Mouse (Mus musculus) left cerebral cortex, adult 8-10 months (tissue): ENCODE measurements at regions not wholly inside any gene's neighbourhood (a gene's known extent, or its start where the extent isn't known, plus 50 kb on each side); places are given as distances from the start of the nearest gene placed in this dataset.

ENCODE experiments used
- DNase-seq, 2 experiments: peaks; one replicate each; pipeline ENCODE4 v3.0.0; 2022; ENCODE audit warnings: low spot score in 2 of 2

- no peak for DNase-seq
Observed at GRCm38 (mm10) chr15:69632306-69632705, 3131.6 kb upstream of the Lrrc6 start.

GRCm38 (mm10) chr15:69617998-69618397 is 3117.3 kb upstream of the Lrrc6 start:
- DNase-seq = no peak

- DNase-seq = no peak
Observed at GRCm38 (mm10) chr15:69614048-69614447, 3113.3 kb upstream of the Lrrc6 start.

DNA sequence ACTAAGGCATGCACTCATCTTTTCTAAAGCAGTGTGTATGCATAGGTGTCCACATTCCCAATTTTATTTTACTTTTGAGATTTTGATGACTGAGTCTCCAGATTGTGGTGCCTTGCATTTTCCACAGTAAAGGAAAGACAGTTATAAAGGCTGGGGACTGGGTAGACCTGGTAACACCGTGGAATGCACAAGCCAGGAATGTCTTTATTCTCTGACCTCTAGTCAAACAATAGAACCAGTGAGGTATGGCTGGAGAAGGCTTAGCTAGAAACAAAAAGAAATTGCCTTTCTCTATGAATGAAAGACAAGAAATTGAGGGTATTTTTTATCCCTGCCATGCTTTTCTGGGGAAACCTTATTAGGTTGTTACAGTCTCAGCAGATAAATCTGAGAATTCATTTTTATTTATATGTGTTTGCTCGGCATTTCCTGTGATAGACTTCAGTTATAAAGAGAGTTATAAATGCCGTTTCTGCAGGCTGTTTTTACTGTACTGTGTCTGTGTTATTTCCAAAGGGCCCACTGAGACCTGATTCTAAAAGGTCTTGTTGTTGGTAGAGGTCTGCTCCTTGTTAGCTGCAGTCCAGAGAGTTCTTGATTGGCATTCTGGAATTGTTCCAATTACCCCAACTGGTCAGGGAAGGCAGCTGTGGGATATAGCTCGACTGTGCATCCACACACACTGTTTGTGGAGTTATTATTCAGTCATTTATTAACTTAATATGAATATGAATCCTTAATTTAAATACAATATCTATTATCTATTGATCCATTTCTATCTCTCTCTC is 3090.7 kb upstream of the Lrrc6 start:
- DNase-seq = no peak

GRCm38 (mm10) chr15:69588084-69588483 is 3087.4 kb upstream of the Lrrc6 start:
- no peak for DNase-seq

GRCm38 (mm10) chr15:69576742-69577141 is 3076.0 kb upstream of the Lrrc6 start:
- DNase-seq = no peak

DNA sequence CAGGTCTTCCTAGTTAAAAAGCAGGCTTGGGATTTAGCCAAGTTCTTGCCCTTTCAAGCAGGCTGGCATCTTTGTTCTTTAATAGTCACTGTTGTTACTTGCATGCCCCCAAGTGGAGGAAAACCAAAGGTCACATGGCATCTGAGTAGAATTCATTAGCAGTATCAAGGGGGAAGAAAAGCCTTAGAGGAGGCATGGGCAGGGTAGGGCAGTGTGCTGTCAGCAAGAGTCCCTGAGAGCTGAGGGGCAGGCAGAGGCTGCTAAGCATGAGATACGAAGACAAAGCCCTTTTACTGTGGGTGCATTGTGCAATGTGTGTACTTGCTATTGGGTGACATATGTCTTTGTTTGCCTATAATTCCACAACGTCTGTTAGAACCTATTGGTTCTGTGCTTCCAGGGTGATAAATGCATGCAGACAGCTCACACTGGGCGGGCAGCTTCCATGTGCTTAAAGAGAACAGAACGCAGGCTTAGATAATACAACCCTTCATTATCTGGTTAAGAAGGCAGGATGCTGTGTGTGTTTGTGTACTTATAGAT is 3075.0 kb upstream of the Lrrc6 start:
- DNase-seq = no peak

DNA sequence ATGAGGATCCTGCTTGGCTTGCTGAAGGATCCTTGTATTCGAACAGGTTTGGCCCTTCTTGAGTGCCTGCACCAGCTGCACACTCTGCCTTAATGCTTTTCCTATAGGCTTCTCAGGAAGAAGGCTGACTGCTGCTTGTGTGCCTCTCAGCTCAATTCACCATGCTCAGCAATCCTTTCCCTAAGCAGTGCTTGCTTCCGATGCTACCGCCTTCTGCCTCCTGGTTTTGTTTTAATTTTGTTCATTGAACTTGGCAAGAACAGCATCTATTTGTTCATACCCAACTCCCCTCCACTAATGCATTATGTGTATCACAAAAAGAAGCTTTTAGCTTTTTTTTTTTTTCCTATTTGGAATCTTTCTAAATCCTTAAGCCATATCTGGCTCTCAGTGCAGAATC is 3053.5 kb upstream of the Lrrc6 start:
- peak in 1 of 2 experiments; percentile 4 for DNase-seq

DNA sequence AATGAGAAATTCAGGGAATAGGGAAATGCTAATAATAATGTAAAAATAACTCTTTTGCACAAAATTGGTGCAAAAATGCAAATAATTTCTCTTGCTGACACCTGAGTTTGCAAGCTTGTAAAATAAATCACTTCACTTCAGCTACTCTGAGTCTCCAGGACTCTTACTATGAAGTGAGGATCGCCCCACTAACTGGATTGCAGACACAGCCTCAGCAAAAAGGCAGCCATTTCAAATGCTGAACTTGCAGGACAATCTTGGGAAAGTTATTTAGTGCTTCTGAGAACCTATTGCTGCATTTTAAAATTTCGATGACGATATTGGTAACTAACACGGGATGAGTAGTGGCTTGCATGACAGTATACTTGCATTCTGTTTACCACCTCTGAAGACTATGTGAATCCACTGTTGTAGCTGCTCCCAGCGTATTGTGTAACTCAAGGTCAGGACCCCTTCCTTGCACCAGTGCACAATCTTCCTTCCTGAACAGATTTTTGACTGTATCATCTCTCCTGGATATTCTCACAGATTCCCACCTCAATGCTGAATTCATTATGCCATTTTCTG is 3051.4 kb upstream of the Lrrc6 start:
- no peak for DNase-seq

- no peak for DNase-seq
Observed at GRCm38 (mm10) chr15:69551012-69551411, 3050.3 kb upstream of the Lrrc6 start.

DNA sequence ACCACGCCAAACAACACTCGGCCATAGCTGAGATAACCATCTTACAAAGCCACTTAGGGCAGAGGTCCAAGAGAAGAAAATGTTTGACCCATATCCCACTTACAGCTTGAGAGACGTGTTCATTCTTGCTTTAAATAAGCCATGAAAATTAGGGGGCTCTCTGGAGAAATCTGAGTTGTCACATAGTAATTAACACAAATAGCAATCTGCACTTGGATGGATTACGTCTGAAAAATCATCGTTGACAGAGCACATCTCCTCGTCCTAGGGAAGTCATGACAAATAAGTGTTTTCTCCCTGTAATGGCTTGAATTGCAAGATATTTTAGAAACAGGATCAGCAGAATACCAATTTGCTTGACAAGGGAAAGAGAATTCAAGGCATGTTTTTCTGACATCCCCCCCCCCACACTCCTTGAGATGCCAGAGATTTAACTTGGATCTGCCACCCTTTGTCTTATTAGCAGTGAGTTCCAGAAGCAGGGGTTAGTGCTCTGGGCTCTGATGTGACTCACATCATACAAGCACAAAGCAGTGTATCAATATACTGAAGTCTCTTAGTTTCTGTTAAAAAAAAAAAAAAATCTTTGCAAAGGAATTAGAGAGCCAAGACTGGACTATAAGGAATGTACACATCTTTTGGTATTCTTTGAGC is 3025.9 kb upstream of the Lrrc6 start:
- no peak for DNase-seq

DNA sequence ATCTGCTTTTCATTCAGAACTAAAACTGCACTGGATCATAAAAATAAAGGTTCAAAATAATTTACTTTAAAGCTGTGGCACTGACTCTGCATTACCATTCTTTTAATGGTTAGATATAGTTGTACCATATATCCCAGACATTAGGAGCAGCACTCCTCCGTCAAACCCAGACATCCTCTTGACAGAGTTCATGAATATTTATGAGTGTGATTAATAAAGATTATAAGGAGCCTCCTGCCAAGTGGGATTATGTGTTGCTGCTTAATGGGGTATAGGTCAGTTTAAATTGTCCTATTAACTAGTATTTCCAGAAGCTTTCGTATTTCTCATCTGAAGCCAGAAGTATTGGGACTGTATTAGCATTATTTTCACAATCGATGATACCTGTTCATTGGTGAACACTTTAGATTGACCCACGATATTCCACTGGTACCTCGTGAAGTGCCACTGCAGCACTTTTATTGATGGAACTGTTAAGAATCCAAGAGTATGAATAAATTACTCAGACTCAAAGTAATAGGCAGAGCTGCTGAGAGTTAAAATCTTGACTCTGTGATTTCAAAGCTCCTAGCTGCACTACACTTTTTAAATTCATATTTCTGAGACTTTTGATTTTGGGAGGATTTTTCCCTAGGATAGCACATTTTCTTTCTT is 2983.8 kb upstream of the Lrrc6 start:
- DNase-seq = no peak

DNA sequence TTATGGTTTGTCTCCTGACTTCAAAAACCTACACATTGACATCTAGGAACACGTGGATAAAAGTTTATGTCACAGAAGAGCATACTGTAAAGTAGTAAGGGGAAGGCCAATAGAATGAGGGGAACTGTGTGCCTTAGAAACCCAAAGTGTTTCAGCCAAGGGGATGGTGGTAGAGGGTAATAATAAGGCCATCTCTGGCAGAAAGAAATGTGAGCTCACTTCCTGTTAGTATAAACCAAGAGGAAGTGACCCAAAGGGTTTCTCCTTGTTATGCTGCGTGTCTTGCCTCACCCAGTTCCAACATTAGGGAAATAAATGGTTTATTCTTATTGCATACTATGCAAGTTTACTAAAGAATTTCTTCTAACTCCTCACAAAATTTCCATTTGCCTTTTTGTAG is 2982.4 kb upstream of the Lrrc6 start:
- no peak for DNase-seq

DNA sequence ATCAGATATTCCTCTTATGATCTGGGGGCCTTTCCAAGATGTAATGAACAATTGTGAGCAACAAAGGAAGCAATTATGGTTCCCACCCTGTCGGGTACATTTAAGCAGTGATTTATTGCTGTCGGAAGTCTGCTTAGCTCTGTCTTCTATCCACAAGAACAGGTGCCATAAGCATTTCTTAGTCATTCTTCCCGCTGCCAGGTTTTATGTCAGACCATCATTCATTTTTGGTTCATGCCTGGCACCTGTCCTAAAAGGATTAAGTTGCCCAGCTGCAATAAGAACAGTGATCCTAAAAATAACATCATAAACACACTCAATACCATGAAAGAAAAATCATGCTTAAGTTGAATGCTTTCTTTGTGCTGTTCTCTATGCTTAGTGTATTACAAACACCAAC is 2980.4 kb upstream of the Lrrc6 start:
- no peak for DNase-seq

DNA sequence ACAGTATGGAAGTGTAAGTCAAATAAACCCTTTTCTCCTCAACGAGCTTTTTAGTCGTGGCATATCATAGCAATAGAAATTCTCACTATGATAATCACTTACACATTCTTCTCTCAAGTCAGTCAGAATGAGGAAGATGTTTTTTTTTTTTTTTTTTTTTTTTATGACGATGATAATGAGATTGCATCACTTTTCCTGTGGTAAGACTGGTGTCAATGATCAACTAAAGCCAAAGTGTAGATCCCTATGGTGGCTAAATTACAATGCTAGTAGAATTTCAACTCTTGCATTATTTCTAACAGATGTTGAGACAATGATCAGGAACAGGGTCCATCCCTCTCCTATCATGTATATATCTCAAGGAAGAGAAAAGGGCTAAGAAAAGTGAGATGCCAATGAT is 2976.3 kb upstream of the Lrrc6 start:
- no peak for DNase-seq

DNA sequence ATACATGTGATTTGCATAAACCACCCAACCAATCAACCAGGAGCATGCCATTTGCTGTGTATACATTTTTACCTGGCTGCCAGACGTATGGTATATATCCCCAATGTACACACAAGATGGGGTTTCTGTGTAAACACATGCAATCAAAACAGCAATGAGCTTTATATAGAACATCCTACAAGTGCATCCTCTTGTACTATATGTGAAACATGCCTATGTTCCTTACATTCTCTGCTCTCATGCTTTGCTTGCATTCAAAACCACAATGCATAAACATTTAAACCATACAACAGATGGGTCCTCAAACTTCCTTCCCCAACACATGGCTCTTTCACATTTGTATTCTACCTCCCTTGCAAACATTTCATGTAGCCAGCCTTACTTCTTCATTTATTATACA is 2968.9 kb upstream of the Lrrc6 start:
- no peak for DNase-seq

DNA sequence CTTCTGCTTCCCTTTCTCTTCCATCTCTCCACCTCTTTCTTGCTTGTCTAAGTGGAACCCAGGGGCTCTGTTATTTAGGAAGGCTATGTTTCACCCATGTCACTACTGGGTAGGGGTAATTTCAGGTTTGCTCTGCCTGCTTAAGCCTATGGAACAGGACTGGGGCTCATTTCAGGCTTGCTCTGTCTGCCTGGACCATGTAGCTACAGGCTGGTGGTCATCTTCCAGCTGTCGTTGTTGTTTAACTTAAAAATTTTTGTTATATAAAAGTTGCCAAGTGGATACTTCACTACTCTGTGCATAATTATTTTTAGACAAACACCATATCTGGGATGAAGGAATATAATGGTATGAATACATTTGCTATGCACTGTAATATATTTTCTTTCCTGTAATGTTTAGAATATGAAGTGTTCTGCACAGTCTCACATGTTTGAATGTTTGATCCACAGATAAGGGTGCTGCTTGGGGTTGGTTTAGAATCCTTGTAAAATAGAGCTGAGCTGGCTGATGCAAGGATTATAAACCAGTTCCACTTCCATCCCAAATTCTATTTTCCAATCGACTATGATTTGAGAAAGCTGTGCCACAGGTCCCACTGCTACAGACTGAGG is 2960.0 kb upstream of the Lrrc6 start:
- DNase-seq = no peak

DNA sequence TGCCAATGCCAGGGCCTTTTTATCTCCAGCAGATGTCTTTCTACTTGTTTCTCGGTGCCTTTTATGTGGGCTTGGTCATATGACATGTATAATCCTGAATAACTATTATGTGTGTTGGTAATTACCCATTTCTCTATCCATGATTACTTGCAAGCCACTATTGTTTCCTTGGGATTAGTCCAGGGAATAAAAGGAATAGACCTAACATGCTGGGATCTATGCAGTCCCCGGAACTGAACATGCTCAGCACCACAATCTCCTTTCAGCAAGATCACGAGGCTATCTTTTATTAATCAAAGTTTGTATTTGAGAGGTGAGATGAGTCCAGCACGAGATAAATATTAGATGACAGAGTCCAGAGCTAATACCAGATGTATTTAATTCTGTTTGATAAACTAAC is 2956.8 kb upstream of the Lrrc6 start:
- DNase-seq = no peak

DNA sequence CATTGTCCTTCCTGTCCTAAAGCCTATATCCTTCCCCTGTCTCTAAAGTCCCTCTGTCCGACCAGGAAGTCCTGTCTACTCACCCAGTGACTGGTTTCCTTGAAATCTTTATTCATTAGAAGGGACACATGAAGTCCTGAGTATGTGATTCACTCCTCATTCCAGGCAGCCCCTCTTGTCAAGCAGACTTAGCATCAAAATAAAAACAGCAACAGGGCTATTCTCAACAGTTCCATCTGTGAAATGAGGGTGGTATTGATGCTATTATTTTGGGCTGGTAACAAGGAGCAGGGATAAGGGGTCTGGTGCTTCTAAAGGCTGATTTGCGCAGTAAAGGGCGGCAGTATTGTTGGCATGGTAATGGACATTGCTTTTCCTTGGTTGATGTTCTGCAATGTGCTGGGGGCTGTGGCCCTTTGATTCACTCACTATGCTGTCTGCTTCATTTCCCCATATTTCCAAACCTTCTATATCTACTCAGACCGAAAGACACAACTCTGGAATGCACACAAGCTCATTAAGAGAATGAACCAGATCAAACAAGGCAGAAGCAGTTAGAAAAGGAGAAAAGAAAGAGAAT is 2955.6 kb upstream of the Lrrc6 start:
- no peak for DNase-seq

- peak in 1 of 2 experiments; percentile 12 for DNase-seq
Observed at GRCm38 (mm10) chr15:69441008-69441407, 2940.3 kb upstream of the Lrrc6 start.

- peak; percentile 2 to 57 for DNase-seq
Observed at GRCm38 (mm10) chr15:69413531-69414011, 2912.9 kb upstream of the Lrrc6 start.
